Mouse (Mus musculus) bone marrow, adult 2 months (tissue): ENCODE data around the gene Arl3.

Source experiments
- CTCF ChIP-seq: fragments of 200-500 bp; IDR thresholded peaks from 2 replicates; pipeline ENCODE4 v1.5.1; 2011; ENCODE audit warnings: low read length, control low read depth; ENCODE audit not compliant: control insufficient read depth, insufficient read depth
- POLR2A ChIP-seq: fragments of 200-500 bp; IDR thresholded peaks from 2 replicates; pipeline ENCODE4 v1.6.1; 2011; ENCODE audit warnings: low read depth, mild to moderate bottlenecking, control low read depth, low read length, borderline replicate concordance; ENCODE audit not compliant: control insufficient read depth

DNA sequence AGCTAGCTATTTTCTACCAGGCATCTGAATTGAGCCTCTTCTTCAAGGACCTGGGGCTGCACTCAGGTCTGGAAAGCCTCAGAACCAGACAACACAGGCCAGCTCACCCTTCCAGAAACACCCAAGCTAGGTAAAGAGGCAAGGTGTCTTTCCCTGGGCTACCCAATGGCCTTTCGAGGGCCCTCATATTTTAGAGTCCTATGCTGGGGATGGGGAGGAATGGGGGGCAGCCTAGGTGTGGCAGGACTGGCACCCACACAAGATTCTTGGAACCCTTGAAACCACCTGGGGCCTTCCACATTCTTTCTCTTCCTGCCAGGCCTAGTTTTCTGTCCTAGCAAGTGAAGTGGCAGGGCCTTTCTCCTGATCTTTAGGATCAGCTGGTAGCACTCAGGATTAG, 83.5 kb downstream of the Arl3 start:
- no peak for TF ChIP-seq POLR2A
- TF ChIP-seq CTCF = no peak
